Mouse (Mus musculus) liver, embryonic 14.5 days (tissue): ENCODE data around the gene Tnr.

Source experiments
- CTCF ChIP-seq: IDR thresholded peaks from 2 replicates; pipeline ENCODE4 v1.5.1; 2016; ENCODE audit warnings: antibody characterized with exemption, low read depth, control low read depth
- EP300 ChIP-seq: IDR thresholded peaks from 2 replicates; pipeline ENCODE4 v1.6.1; 2016; ENCODE audit warnings: antibody characterized with exemption, low read depth

GRCm38 (mm10) chr1:159924684-159925083 lies 401.1 kb downstream of the Tnr start:
- TF ChIP-seq CTCF, result no peak
- TF ChIP-seq EP300, result no peak
